Mouse (Mus musculus): ENCODE measurements around the gene E030018B13Rik. TPM values are rescaled to one million over a fixed set of nuclear protein-coding genes. Genes with fewer than 3 reads are reported as not detected.
A peak's percentile ranks its signal among the peaks of the same experiment; 100 is the strongest.

The E030018B13Rik gene
- polyA plus RNA-seq, 1 experiment from 2014 or later = not detected

GRCm38 (mm10) chr7:63940321-63940720 is 23.7 kb downstream of the E030018B13Rik start:
- no peak for TF ChIP-seq CTCF (IDR thresholded peaks at IDR 0.05; ENCODE audit: low read depth)
- no peak for ATAC-seq
- Histone ChIP-seq H3K36me3 (ENCODE audit: control insufficient read depth, insufficient read depth) (no peaks in the 10 kb centered on the region), H3K4me1 (replicated peaks; ENCODE audit: control insufficient read depth, insufficient read depth, low read length) (0 out of 2 replicates have a peak, but pooled peaks cover 3% of the 10 kb centered on the region), H3K9ac (ENCODE audit: low read depth, low read length) (no peak overlapping the region), H3K4me2 (replicated peaks; ENCODE audit: low read depth) (no peak overlapping the region), H3K4me3 (ENCODE audit: low read depth, low read length) (no peak overlapping the region), H3K27me3 (replicated peaks; ENCODE audit: control insufficient read depth, insufficient read depth, low read length) (no peaks in the 10 kb centered on the region), H3K27ac (ENCODE audit: low read depth, low read length) (no peak overlapping the region; the same call in 1 of the 2 replicates), H3K9me3 (ENCODE audit: control insufficient read depth) (no peaks in the 10 kb centered on the region)
- 88% methylated on average over 5 of the region's 5 CpGs for WGBS

GRCm38 (mm10) chr7:63941050-63941449 is 24.4 kb downstream of the E030018B13Rik start:
- Histone ChIP-seq H3K27me3 (replicated peaks; ENCODE audit: control insufficient read depth, insufficient read depth, low read length) (no peaks in the 10 kb centered on the region), H3K36me3 (ENCODE audit: control insufficient read depth, insufficient read depth) (no peaks in the 10 kb centered on the region), H3K9me3 (ENCODE audit: control insufficient read depth) (no peaks in the 10 kb centered on the region), H3K27ac (ENCODE audit: low read depth, low read length) (no peak overlapping the region), H3K4me1 (replicated peaks; ENCODE audit: control insufficient read depth, insufficient read depth, low read length) (no peaks in the 10 kb centered on the region), H3K4me2 (replicated peaks; ENCODE audit: low read depth) (no peak overlapping the region), H3K9ac (ENCODE audit: low read depth, low read length) (no peak overlapping the region), H3K4me3 (ENCODE audit: low read depth, low read length) (no peak overlapping the region)
- no peak for ATAC-seq
- 92% methylated on average over 3 of the region's 3 CpGs for WGBS
- TF ChIP-seq CTCF (IDR thresholded peaks at IDR 0.05; ENCODE audit: low read depth) = no peak

- TF ChIP-seq CTCF (IDR thresholded peaks at IDR 0.05; ENCODE audit: low read depth) = no peak
- Histone ChIP-seq H3K27ac (ENCODE audit: low read depth, low read length) (no peak overlapping the region), H3K36me3 (ENCODE audit: control insufficient read depth, insufficient read depth) (no peaks in the 10 kb centered on the region), H3K4me2 (replicated peaks; ENCODE audit: low read depth) (no peak overlapping the region), H3K9ac (ENCODE audit: low read depth, low read length) (no peak overlapping the region), H3K4me3 (ENCODE audit: low read depth, low read length) (no peak overlapping the region), H3K27me3 (replicated peaks; ENCODE audit: control insufficient read depth, insufficient read depth, low read length) (no peaks in the 10 kb centered on the region), H3K4me1 (replicated peaks; ENCODE audit: control insufficient read depth, insufficient read depth, low read length) (no peaks in the 10 kb centered on the region), H3K9me3 (ENCODE audit: control insufficient read depth) (no peaks in the 10 kb centered on the region)
- 78% methylated on average over 4 of the region's 4 CpGs for WGBS
- no peak for ATAC-seq
These were observed 24.8 kb downstream of the E030018B13Rik start for GRCm38 (mm10) chr7:63941501-63941900.

GRCm38 (mm10) chr7:63943946-63944345 is 27.3 kb downstream of the E030018B13Rik start:
- no peaks in the 10 kb centered on the region; the same call in 1 of the 2 replicates for H3K4me1 ChIP-seq (replicated peaks; ENCODE audit: control insufficient read depth, insufficient read depth, low read length)
- H3K9me3 ChIP-seq (ENCODE audit: control insufficient read depth) = no peaks in the 10 kb centered on the region
- no peak overlapping the region for H3K4me2 ChIP-seq (replicated peaks; ENCODE audit: low read depth)
- H3K9ac ChIP-seq (ENCODE audit: low read depth, low read length) = no peak overlapping the region
- WGBS = 42% methylated on average over 2 of the region's 2 CpGs
- H3K27ac ChIP-seq (ENCODE audit: low read depth, low read length) = no peak overlapping the region
- ATAC-seq = no peak
- TF ChIP-seq CTCF (IDR thresholded peaks at IDR 0.05; ENCODE audit: low read depth) = no peak
- no peak overlapping the region for H3K4me3 ChIP-seq (ENCODE audit: low read depth, low read length)
- no peaks in the 10 kb centered on the region for H3K27me3 ChIP-seq (replicated peaks; ENCODE audit: control insufficient read depth, insufficient read depth, low read length)
- no peaks in the 10 kb centered on the region for H3K36me3 ChIP-seq (ENCODE audit: control insufficient read depth, insufficient read depth)

GRCm38 (mm10) chr7:63947514-63948487 is 31.1 kb downstream of the E030018B13Rik start:
- 0 out of 2 replicates have a peak, but pooled peaks have one; percentile 6 for ATAC-seq
- TF ChIP-seq CTCF (IDR thresholded peaks at IDR 0.05; ENCODE audit: low read depth) = no peak

GRCm38 (mm10) chr7:63949176-63949575 is 32.5 kb downstream of the E030018B13Rik start:
- H3K36me3 ChIP-seq (ENCODE audit: control insufficient read depth, insufficient read depth) = no peaks in the 10 kb centered on the region
- H3K4me2 ChIP-seq (replicated peaks; ENCODE audit: low read depth) = no peak overlapping the region
- H3K27ac ChIP-seq (ENCODE audit: low read depth, low read length) = no peak overlapping the region
- H3K4me3 ChIP-seq (ENCODE audit: low read depth, low read length) = no peak overlapping the region
- no peaks in the 10 kb centered on the region; the same call in 1 of the 2 replicates for H3K4me1 ChIP-seq (replicated peaks; ENCODE audit: control insufficient read depth, insufficient read depth, low read length)
- no peak for TF ChIP-seq CTCF (IDR thresholded peaks at IDR 0.05; ENCODE audit: low read depth)
- no peaks in the 10 kb centered on the region for H3K27me3 ChIP-seq (replicated peaks; ENCODE audit: control insufficient read depth, insufficient read depth, low read length)
- H3K9me3 ChIP-seq (ENCODE audit: control insufficient read depth) = no peaks in the 10 kb centered on the region
- 53% methylated on average over 3 of the region's 3 CpGs for WGBS
- no peak overlapping the region for H3K9ac ChIP-seq (ENCODE audit: low read depth, low read length)
- ATAC-seq = no peak

More at GRCm38 (mm10) chr7:63947514-63948487, 31.1 kb downstream of the E030018B13Rik start:
- Histone ChIP-seq H3K27ac (ENCODE audit: low read depth, low read length) (no peak overlapping the region), H3K9ac (ENCODE audit: low read depth, low read length) (no peak overlapping the region), H3K9me3 (ENCODE audit: control insufficient read depth) (no peaks in the 10 kb centered on the region), H3K4me2 (replicated peaks; ENCODE audit: low read depth) (no peak overlapping the region), H3K4me1 (replicated peaks; ENCODE audit: control insufficient read depth, insufficient read depth, low read length) (no peaks in the 10 kb centered on the region; the same call in 1 of the 2 replicates), H3K27me3 (replicated peaks; ENCODE audit: control insufficient read depth, insufficient read depth, low read length) (no peaks in the 10 kb centered on the region), H3K4me3 (ENCODE audit: low read depth, low read length) (no peak overlapping the region), H3K36me3 (ENCODE audit: control insufficient read depth, insufficient read depth) (no peaks in the 10 kb centered on the region)
- WGBS = 50% methylated on average over 11 of the region's 11 CpGs

Measured in intestine, postnatal 0 days (tissue).